Mouse (Mus musculus): ENCODE results near the gene Gm9918. TPM values are rescaled to one million over a fixed set of nuclear protein-coding genes. Genes with fewer than 3 reads are reported as not detected.
A peak's percentile ranks its signal among the peaks of the same experiment; 100 is the strongest.

Gene Gm9918
- polyA plus RNA-seq, 1 experiment from 2014 or later: not detected

DNA sequence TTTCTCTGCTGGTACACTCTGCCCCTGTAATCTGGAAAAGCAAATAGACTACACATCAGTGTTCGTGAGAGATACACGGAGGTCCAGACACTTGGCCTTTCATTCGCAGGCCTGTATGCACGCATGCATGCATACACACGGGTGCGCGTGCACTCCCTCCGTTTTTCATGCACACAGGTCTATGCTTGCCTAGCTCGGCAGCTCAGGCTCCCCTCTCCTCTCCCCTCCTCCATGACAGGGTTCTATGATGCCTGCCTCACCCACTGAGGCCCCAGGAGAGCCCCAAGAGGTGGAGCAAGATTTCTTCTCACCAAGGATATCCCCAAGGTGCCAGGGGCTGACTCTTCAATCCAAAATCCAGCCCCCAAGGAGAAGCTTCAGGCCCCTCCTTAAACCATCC lies 20.4 kb upstream of the Gm9918 start:
- Histone ChIP-seq H3K27ac (no peak overlapping the region), H3K36me3 (ENCODE audit: inconsistent target) (no peaks in the 10 kb centered on the region), H3K4me3 (ENCODE audit: inconsistent target) (no peak overlapping the region), H3K79me2 (ENCODE audit: inconsistent target) (peaks cover 12% of the 10 kb centered on the region)
- WGBS (ENCODE audit: missing documents): 93% methylated on average over 9 of the region's 9 CpGs

DNA sequence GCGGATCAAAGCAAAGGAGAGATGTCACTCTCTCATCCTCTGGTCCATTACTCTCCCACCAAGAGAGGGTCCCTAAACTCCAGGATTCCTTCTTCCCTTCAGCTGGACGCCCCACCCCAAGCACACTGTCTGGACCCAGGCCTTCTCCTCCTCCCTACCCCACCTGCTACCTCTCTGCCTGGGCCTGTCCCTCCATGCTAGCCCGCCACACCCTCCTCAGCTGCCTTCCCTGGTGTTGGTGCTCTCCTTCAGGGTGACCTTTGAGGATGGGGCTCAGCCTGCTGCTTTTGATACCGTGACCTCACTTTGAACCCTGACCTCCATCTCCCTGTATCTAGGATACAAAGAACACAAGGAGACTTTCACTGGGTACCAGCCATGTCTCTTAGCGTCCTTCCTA lies 19.8 kb upstream of the Gm9918 start:
- Histone ChIP-seq H3K79me2 (ENCODE audit: inconsistent target) (peaks cover 7% of the 10 kb centered on the region), H3K36me3 (ENCODE audit: inconsistent target) (no peaks in the 10 kb centered on the region), H3K27ac (no peak overlapping the region), H3K4me3 (ENCODE audit: inconsistent target) (no peak overlapping the region)
- 100% methylated on average over 4 of the region's 5 CpGs for WGBS (ENCODE audit: missing documents)

DNA sequence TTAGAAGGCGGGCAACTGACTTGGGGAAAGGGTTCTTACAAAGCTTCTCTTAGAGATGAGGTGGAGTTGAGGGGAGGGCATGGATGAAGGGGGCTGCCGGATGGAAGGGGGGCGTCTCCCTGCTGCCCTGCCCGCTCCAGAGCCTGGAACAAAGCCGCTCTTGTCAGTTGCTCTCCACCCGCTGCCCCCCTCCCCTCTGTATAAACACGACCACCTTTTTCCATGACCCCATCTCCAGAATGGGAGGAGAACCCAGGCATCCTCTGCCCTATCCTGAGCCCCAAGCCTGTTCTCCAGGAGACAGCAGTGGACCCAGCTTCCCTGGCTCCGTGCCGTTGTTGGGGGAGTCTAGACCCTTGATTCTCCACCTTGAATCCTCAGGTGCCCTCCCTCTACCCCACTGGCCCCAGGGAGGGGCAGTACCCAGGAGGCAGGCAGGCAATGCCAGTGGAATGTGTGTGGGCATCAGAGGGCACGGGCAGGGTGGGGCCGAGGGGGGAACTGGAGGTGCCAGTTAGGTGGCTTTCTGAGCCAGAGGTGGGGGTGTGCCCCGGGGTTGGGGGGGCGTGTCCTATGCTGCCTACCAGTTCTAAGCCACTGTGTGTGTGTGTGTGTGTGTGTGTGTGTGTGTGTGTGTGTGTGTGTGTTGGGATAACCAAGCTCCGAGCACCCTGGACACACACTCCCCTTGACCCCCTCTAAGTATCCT lies 14.7 kb upstream of the Gm9918 start:
- 93% methylated on average over 10 of the region's 14 CpGs for WGBS (ENCODE audit: missing documents)
- H3K79me2 ChIP-seq (ENCODE audit: inconsistent target): no peaks in the 10 kb centered on the region
- H3K4me3 ChIP-seq (ENCODE audit: inconsistent target): no peak overlapping the region
- H3K27ac ChIP-seq: no peak overlapping the region
- H3K36me3 ChIP-seq (ENCODE audit: inconsistent target): no peaks in the 10 kb centered on the region

DNA sequence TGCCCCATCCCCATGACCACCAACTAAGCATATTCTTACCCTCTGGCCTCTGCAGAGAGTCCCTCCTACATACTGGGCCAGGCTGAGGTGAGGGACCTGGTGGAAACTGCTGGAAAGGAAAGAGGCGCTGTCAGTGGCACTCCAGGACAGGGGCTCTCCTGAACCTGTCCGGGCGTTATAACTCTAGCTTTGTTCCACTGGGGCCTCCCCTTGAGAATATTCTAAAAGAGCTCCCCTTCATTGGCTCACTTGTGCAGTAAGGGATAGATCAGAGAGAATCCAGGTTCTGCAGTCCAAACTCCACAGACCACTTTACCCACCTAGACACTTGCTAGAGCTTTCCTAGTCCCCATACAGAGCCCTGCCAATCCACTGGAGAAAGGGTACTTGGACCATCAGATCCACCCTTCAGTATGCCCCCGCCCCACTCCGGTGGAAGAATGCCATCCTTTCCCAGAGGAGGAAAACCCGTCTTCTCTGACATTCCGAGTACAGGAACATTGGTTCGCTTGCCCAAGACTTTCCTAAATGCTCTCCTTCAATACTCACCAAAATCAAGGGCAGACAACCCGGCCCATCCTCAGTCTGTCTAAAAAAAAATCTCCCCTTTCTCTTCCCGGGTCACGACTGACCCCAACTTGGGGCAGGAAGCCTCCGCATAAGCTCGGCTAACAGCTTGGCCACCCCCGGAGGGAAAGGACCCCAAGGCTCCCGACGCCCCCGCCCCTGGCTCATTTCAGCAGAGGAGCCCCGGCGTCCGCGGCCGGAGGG lies 13.7 kb upstream of the Gm9918 start:
- Histone ChIP-seq H3K27ac (no peak overlapping the region), H3K36me3 (ENCODE audit: inconsistent target) (no peaks in the 10 kb centered on the region), H3K4me3 (ENCODE audit: inconsistent target) (no peak overlapping the region), H3K79me2 (ENCODE audit: inconsistent target) (no peaks in the 10 kb centered on the region)
- 46% methylated on average over 15 of the region's 22 CpGs for WGBS (ENCODE audit: missing documents)

DNA sequence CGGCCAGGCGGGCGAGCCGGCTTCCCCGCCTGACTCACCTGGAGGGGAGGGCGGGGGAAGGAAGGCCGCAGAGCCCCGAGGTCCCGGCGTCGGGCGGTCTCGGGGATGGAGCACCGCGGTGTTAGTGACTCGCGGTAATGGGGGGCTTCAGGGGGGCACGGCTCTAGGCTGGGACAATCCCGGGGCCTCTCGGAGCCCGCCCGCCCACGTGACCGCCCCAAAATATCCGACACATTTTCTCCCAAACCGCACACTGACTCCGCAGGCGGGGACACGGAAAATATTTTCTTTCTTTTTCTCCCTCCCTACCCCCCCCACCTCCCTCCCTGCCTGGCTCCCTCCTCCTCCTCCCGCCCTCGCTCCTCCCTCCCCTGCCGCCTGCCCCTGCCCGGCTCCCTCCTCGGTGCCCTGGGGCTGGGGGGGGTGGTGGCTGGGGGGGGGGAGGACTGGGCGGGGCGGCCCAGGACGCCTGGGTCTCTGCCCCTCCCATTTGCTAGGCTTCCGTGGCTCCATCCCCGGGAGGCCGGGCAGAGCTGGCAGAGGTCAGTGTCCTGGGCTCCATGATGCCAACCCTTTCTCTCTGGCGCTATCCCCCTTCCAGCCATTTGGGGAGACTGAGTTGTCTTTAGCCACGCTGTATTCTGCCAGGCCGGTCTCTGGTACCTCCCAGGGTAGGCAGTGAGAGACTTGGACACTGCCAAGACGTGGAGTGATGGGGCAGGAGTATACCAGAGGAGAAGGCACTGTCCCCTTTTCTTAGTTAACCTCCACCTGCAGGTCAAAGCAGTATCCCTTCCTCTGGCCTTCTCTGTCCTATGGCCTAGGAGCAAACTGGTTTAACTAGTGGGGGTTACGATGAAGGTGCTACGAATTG lies 12.9 kb upstream of the Gm9918 start, which contains the start of gene Rarg:
TSS of gene Rarg (minus strand) at position 316 of the 874 bp plus-strand sequence.
- 10% methylated on average over 32 of the region's 46 CpGs for WGBS (ENCODE audit: missing documents)
- Histone ChIP-seq H3K36me3 (ENCODE audit: inconsistent target) (no peaks in the 10 kb centered on the region), H3K4me3 (ENCODE audit: inconsistent target) (peak within 1 kb of the TSS; percentile 15; the same call in 1 of the 2 replicates), H3K27ac (no peak within 1 kb of the TSS), H3K79me2 (ENCODE audit: inconsistent target) (no peaks in the 10 kb centered on the region)

DNA sequence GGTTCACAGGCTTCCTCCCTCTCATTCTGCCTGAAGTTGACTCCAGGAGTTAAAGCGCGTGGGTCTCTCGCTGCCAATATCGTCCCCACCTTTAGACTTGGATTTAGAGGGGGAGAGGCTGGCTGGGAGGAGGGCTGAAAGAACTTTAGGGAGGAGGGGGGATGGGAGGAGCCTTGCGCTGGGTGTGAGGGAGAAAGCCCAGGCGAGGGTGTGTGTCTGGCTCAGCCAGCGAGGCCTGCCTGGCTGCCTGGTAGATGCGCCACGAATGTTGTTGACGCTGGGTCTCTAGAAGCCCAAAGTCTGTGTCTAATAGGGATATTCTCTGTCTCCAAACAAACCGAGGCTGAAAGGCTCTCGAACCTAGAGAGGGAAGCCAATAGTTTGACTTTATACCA lies 12.3 kb upstream of the Gm9918 start:
- no peaks in the 10 kb centered on the region for H3K36me3 ChIP-seq (ENCODE audit: inconsistent target)
- 72% methylated on average over 12 of the region's 12 CpGs for WGBS (ENCODE audit: missing documents)
- H3K4me3 ChIP-seq (ENCODE audit: inconsistent target): no peak overlapping the region
- no peak overlapping the region for H3K27ac ChIP-seq
- H3K79me2 ChIP-seq (ENCODE audit: inconsistent target): no peaks in the 10 kb centered on the region

DNA sequence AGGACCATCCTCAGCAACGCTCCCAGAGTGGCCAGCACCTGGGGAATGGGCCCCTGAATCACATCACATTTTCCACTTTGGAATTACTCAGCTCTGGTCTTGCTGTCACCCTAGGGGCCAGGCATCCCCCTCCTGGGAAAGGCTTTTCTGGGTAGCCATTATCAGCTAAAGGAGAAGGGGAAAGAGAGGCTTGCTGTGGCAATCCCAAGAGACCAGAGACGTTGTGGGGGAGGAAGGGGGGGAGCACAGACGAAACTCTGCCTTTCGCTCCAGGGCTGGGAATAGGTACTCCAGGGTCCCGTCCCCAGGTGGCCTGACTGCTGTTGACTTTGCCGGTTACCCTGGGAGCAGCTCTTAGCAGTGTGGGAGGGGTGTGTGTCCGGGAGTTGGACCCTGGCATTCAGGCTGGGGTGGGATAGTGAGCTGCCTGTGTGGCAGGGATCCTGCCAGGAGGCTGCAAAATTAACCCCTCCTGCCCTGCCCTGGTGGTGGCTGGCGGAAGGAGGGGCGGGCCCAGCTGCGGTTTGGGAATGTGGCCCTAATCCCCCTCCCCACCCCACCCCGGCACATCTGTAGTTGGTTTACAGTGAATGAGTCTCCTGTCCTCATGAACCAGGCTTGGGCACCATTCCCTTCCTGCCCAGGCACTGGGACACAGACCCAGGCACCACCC lies 11.6 kb upstream of the Gm9918 start:
- H3K79me2 ChIP-seq (ENCODE audit: inconsistent target): no peaks in the 10 kb centered on the region
- H3K27ac ChIP-seq: no peak overlapping the region
- 88% methylated on average over 11 of the region's 11 CpGs for WGBS (ENCODE audit: missing documents)
- no peak overlapping the region for H3K4me3 ChIP-seq (ENCODE audit: inconsistent target)
- H3K36me3 ChIP-seq (ENCODE audit: inconsistent target): no peaks in the 10 kb centered on the region

DNA sequence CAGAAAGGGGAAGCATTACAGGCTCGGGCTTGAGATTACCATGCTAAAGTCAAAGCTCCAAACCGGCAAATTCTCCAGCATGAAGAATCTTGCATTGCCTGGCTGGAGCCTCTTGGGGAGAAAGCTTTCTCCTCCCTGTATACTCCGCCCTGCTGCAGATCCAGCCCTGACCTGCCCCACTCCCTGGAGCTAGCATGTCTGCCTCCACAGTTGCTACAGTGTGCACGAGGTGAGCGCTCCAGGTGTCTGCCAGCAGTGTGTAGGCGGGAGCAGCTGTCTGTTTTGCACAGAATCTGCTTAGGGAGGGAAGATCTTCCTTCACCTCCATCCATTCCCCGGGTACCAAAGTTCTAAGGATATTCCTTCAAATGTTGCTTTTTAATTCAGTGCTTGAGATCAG lies 7.8 kb upstream of the Gm9918 start:
- H3K4me3 ChIP-seq (ENCODE audit: inconsistent target): no peak overlapping the region
- H3K79me2 ChIP-seq (ENCODE audit: inconsistent target): no peaks in the 10 kb centered on the region
- H3K36me3 ChIP-seq (ENCODE audit: inconsistent target): no peaks in the 10 kb centered on the region
- no peak overlapping the region for H3K27ac ChIP-seq
- WGBS (ENCODE audit: missing documents): 57% methylated on average over 7 of the region's 7 CpGs

DNA sequence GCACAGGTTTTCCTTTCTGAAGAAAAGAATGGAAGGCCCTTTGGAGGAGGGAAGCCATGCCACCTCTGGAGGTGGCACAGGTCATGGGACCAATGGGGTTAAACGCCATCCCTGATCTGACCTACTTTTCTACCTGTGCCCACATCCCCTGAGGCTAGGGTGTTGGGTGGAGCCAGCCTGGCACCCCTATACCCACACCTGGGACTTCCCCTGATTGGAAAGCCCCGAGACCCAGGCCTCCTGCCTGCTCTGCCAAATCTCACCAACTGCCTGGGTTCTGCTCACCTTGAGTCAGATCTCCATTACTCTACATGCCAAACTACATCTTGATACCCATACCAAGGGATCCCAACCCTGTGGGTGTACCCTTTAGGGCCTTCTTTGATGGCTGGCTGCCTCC lies 7.3 kb upstream of the Gm9918 start:
- H3K36me3 ChIP-seq (ENCODE audit: inconsistent target): no peaks in the 10 kb centered on the region
- no peaks in the 10 kb centered on the region for H3K79me2 ChIP-seq (ENCODE audit: inconsistent target)
- H3K4me3 ChIP-seq (ENCODE audit: inconsistent target): no peak overlapping the region
- WGBS (ENCODE audit: missing documents): 79% methylated on average over 2 of the region's 2 CpGs
- no peak overlapping the region for H3K27ac ChIP-seq

DNA sequence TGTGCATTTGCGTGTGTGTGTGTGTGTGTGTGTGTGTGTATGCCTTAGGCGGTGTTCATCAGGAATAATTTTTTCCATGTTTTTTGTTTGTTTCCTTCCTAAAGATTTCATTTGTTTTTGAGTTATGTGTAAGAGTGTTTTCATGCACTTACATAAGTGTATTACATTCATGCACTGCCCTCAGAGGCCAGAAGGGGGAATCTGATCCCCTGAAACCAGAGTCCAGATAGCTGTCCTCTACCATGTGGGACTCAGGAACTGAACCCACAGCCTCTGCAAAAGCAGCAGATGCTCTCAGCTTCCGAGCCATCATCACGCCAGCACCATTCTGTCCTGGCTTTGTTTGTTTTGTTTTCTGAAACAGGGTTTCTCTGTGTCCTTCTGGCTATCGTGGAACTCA lies 4.8 kb upstream of the Gm9918 start:
- Histone ChIP-seq H3K4me3 (ENCODE audit: inconsistent target) (no peak overlapping the region), H3K79me2 (ENCODE audit: inconsistent target) (no peaks in the 10 kb centered on the region), H3K36me3 (ENCODE audit: inconsistent target) (no peaks in the 10 kb centered on the region), H3K27ac (no peak overlapping the region)
- 89% methylated on average over 4 of the region's 5 CpGs for WGBS (ENCODE audit: missing documents)

DNA sequence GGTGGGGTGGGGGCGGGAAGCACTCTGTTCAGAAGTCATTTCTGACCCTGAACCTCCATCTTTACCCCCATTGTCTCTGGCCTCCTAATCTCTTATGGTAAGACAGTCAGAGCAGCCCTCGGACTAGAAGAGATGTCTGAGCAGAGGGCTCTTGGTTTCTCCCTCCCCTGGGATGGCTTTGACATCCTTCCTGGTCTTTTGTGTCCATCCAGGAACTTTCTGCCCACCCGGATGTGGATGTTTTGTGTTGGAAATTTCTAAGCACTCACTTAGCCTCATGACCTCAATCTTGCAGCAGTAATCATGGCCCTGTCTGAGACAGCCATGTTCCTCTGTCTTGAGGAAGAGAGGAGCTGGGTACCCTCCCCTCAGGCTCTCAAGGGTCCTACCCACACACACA lies 1.1 kb downstream of the Gm9918 start:
- H3K27ac ChIP-seq: no peak overlapping the region

DNA sequence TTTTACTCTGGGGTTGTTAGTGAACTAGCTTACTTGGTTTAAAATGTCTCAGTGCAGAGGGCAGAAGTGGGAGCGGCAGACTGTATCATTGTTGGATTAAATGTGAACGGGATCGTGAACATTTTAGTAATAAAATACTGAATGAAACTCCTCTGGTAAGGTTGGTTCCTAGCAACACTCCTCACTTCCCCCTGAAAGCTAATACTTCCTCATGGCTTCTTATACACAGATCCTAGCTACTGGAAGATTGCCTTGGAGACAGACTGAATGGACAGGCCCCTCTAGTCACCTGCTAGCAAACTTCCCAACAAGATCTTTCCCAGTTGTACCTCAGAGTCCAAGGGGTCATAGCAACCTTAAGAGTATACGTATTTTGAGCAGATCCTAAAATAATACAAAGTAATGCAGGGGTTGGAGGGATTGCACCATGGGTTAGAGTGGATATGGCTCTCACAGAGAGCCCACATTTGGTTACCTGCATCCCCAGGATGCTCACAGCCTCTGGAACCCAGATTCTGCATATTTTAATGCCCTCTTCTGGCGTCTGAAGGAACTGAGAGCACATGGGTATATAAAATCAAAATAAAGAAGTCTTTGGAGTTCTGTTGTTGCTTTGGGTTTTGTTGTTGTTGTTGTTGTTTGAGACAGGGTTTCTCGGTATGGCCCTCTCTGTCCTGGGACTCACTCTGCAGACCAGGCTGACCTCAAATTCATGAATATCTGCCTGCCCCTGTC lies 3.8 kb downstream of the Gm9918 start:
- Histone ChIP-seq H3K27ac (no peak overlapping the region), H3K4me3 (ENCODE audit: inconsistent target) (no peak overlapping the region), H3K36me3 (ENCODE audit: inconsistent target) (no peaks in the 10 kb centered on the region), H3K79me2 (ENCODE audit: inconsistent target) (no peaks in the 10 kb centered on the region)
- WGBS (ENCODE audit: missing documents): 59% methylated on average over 6 of the region's 6 CpGs

More for the DNA sequence above, 1.1 kb downstream of the Gm9918 start:
- Histone ChIP-seq H3K4me3 (ENCODE audit: inconsistent target) (no peak overlapping the region), H3K36me3 (ENCODE audit: inconsistent target) (no peaks in the 10 kb centered on the region), H3K79me2 (ENCODE audit: inconsistent target) (no peaks in the 10 kb centered on the region)
- 85% methylated on average over 2 of the region's 3 CpGs for WGBS (ENCODE audit: missing documents)

DNA sequence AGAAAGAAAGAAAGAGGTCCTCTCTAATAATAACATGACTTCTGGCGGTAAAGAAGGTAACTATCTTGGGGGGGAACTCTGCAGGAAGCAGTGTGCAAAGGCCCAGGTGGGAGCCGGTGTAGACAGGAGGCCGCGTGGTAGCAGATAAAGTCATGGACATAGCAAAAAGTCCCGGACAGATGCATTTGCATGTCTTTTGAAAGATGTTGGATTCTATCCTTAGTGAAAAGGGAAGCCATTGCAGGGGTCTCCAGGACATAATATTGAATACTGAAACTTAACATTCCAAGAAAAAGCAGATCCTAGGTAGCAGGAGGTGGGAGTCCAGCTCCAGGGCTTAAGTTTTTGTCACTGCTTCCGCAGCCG lies 8.3 kb downstream of the Gm9918 start:
- peak overlapping the region; percentile 61 for H3K4me3 ChIP-seq (ENCODE audit: inconsistent target)
- H3K27ac ChIP-seq: peak overlapping the region; percentile 60
- H3K79me2 ChIP-seq (ENCODE audit: inconsistent target): peaks cover 27% of the 10 kb centered on the region
- H3K36me3 ChIP-seq (ENCODE audit: inconsistent target): peaks cover 10% of the 10 kb centered on the region; the same call in 1 of the 2 replicates
- 35% methylated on average over 7 of the region's 7 CpGs for WGBS (ENCODE audit: missing documents)

All from macrophage (primary cell).